Mouse (Mus musculus): ENCODE data around the gene Syt1. TPM values are rescaled to one million over a fixed set of nuclear protein-coding genes. Genes with fewer than 3 reads are reported as not detected.

Syt1 gene
- polyA plus RNA-seq, 1 experiment from 2014 or later: 26.6 TPM

DNA sequence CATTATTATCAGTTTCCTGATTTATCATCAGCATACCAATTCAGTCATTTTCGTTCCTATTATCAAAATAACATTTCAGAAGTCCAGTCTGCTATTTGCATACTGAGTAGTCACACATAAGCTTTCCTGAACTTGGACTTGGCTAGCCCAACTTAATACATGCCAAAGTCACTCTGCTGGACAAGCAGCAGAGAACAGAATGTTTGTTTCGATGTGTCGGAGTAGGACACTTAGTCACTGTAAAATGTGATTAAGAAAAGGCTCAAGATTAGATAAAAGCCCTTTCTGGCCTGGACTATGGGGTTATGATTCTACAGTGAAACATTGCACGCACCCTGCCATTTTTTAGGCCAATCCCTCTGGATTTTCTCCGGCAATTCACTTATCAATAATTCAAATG is 114.3 kb downstream of the Syt1 start:
- 90% methylated on average over 5 of the region's 5 CpGs for WGBS
- no peak overlapping the region for H3K27ac ChIP-seq (ENCODE audit: low read depth, low read length)
- DNase-seq (ENCODE audit: low spot score): no peak
- no peaks in the 10 kb centered on the region for H3K4me1 ChIP-seq (ENCODE audit: control insufficient read depth, insufficient read depth, low read length)
- H3K36me3 ChIP-seq (ENCODE audit: control insufficient read depth, insufficient read depth, low read length): no peaks in the 10 kb centered on the region
- no peak overlapping the region for H3K4me2 ChIP-seq (ENCODE audit: low read depth)
- H3K4me3 ChIP-seq (ENCODE audit: low read depth, low read length): no peak overlapping the region
- H3K9ac ChIP-seq (ENCODE audit: low read length): no peak overlapping the region
- ATAC-seq (ENCODE audit: insufficient read depth, low FRiP score, low TSS enrichment): no peak
- no peaks in the 10 kb centered on the region for H3K9me3 ChIP-seq (ENCODE audit: control insufficient read depth, low read length)
- no peaks in the 10 kb centered on the region for H3K27me3 ChIP-seq (ENCODE audit: control insufficient read depth, insufficient read depth, low read length)

DNA sequence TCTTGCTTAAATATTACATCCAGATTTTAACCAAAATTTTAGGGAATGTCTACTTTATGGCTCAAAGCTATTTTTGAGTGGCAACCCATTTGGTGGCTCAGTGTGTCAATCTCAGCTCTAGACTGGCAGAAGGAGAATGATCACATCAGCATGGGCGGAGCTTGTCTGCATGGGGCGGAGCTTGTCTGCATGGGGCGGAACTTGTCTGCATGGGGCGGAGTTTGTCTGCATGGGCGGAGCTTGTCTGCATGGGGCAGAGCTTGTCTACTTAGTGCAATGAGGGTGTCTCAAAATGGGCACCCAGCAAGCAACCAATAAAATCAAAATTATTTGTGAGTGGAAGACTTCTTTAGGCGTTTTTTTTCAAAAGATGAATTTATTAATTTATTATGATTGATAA is 117.5 kb downstream of the Syt1 start:
- 95% methylated on average over 6 of the region's 6 CpGs for WGBS
- H3K9ac ChIP-seq (ENCODE audit: low read length): no peak overlapping the region
- H3K27ac ChIP-seq (ENCODE audit: low read depth, low read length): no peak overlapping the region
- H3K4me2 ChIP-seq (ENCODE audit: low read depth): no peak overlapping the region
- no peak overlapping the region for H3K4me3 ChIP-seq (ENCODE audit: low read depth, low read length)
- no peak for ATAC-seq (ENCODE audit: insufficient read depth, low FRiP score, low TSS enrichment)
- DNase-seq (ENCODE audit: low spot score): no peak
- H3K36me3 ChIP-seq (ENCODE audit: control insufficient read depth, insufficient read depth, low read length): no peaks in the 10 kb centered on the region
- no peaks in the 10 kb centered on the region for H3K4me1 ChIP-seq (ENCODE audit: control insufficient read depth, insufficient read depth, low read length)
- no peaks in the 10 kb centered on the region for H3K9me3 ChIP-seq (ENCODE audit: control insufficient read depth, low read length)
- no peaks in the 10 kb centered on the region for H3K27me3 ChIP-seq (ENCODE audit: control insufficient read depth, insufficient read depth, low read length)

DNA sequence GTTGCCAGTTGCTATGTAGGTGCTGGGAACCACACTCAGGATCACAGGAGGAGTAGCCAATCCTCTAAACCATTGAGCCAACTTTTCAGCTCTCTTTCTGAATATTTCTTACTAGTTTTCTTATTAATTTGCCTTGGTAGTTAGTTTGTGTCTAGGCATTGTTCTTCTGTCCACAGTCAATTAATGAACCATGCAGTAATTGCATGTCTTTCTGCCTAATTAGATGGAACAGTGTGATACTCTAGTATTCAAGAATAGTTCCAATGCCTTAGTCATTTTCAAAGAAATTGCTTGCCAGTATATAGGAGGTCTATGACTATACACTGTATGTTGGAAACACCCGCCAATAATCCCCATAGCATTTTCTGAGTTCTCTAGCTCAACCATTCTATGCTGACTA is 118.3 kb downstream of the Syt1 start:
- H3K9me3 ChIP-seq (ENCODE audit: control insufficient read depth, low read length): no peaks in the 10 kb centered on the region
- no peaks in the 10 kb centered on the region for H3K4me1 ChIP-seq (ENCODE audit: control insufficient read depth, insufficient read depth, low read length)
- H3K4me2 ChIP-seq (ENCODE audit: low read depth): no peak overlapping the region
- ATAC-seq (ENCODE audit: insufficient read depth, low FRiP score, low TSS enrichment) (no peak), DNase-seq (ENCODE audit: low spot score) (no peak)
- H3K27ac ChIP-seq (ENCODE audit: low read depth, low read length): no peak overlapping the region
- H3K36me3 ChIP-seq (ENCODE audit: control insufficient read depth, insufficient read depth, low read length): no peaks in the 10 kb centered on the region
- no peak overlapping the region for H3K9ac ChIP-seq (ENCODE audit: low read length)
- 96% methylated on average over 1 of the region's 1 CpGs for WGBS
- H3K4me3 ChIP-seq (ENCODE audit: low read depth, low read length): no peak overlapping the region
- H3K27me3 ChIP-seq (ENCODE audit: control insufficient read depth, insufficient read depth, low read length): no peaks in the 10 kb centered on the region

DNA sequence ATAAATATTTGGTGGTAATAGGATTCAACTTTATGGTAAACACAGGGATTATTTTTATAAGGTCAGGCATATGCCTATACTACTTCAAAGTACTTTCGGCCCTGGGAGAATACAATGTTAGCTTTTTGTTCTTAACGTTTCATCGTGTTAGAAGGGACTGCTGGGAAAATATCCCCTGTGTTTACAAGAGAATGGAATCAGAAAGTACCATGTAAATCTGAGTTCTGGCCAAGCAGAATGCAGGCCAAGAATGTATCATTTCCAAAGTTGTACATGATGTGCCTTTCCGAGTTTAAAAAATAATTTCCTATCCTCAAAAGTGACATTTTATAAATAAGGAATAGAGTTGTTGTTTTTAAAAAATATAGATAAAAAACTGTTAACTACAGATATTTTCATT is 121.7 kb downstream of the Syt1 start:
- Histone ChIP-seq H3K9ac (ENCODE audit: low read length) (no peak overlapping the region), H3K4me2 (ENCODE audit: low read depth) (no peak overlapping the region), H3K4me3 (ENCODE audit: low read depth, low read length) (no peak overlapping the region), H3K27me3 (ENCODE audit: control insufficient read depth, insufficient read depth, low read length) (no peaks in the 10 kb centered on the region), H3K36me3 (ENCODE audit: control insufficient read depth, insufficient read depth, low read length) (no peaks in the 10 kb centered on the region), H3K4me1 (ENCODE audit: control insufficient read depth, insufficient read depth, low read length) (no peaks in the 10 kb centered on the region), H3K9me3 (ENCODE audit: control insufficient read depth, low read length) (no peaks in the 10 kb centered on the region), H3K27ac (ENCODE audit: low read depth, low read length) (no peak overlapping the region)
- 86% methylated on average over 4 of the region's 4 CpGs for WGBS
- DNase-seq (ENCODE audit: low spot score) (no peak), ATAC-seq (ENCODE audit: insufficient read depth, low FRiP score, low TSS enrichment) (no peak)

DNA sequence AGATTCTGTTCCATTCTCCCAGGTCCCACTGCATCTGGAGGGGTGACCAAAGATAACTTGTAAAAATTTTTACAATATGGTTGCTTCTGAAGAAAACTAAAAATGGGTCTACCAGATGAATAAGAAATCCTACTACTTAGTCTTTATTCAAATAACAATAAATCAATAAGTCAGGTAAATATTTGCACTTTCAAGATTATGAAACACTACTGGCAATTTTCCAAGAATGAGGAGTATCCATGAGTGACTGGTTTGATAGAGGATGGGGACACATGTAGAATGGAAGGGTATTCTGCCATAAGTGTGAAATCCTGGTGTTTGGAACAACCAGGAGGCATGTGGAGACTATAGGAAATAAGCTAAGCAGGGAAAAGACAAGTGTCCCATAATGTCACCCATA is 124.0 kb downstream of the Syt1 start:
- no peaks in the 10 kb centered on the region for H3K27me3 ChIP-seq (ENCODE audit: control insufficient read depth, insufficient read depth, low read length)
- H3K4me2 ChIP-seq (ENCODE audit: low read depth): no peak overlapping the region
- H3K9me3 ChIP-seq (ENCODE audit: control insufficient read depth, low read length): no peaks in the 10 kb centered on the region
- H3K4me3 ChIP-seq (ENCODE audit: low read depth, low read length): no peak overlapping the region
- ATAC-seq (ENCODE audit: insufficient read depth, low FRiP score, low TSS enrichment) (no peak), DNase-seq (ENCODE audit: low spot score) (no peak)
- H3K4me1 ChIP-seq (ENCODE audit: control insufficient read depth, insufficient read depth, low read length): no peaks in the 10 kb centered on the region
- H3K9ac ChIP-seq (ENCODE audit: low read length): no peak overlapping the region
- H3K36me3 ChIP-seq (ENCODE audit: control insufficient read depth, insufficient read depth, low read length): no peaks in the 10 kb centered on the region
- H3K27ac ChIP-seq (ENCODE audit: low read depth, low read length): no peak overlapping the region

DNA sequence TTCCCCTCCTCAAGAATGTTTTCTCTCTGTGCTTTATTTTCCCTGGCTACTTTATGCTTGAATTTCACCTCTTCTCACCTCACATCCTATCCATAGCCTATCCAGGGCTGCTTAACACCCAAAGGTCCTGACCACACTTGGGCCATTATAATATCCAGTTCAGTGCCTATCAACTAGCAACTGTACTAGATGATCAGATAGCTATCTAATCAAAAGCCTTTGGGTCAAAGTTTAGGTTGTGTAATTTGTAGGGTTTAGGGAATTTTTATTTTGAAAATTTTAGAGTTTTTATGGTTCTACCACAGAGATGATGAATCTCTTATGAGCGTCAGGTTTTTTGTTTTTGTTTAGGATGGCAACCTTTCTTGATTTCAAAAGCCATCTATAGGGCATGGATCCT is 125.0 kb downstream of the Syt1 start:
- Histone ChIP-seq H3K9me3 (ENCODE audit: control insufficient read depth, low read length) (no peaks in the 10 kb centered on the region), H3K27me3 (ENCODE audit: control insufficient read depth, insufficient read depth, low read length) (no peaks in the 10 kb centered on the region), H3K4me1 (ENCODE audit: control insufficient read depth, insufficient read depth, low read length) (no peaks in the 10 kb centered on the region), H3K9ac (ENCODE audit: low read length) (no peak overlapping the region), H3K4me3 (ENCODE audit: low read depth, low read length) (no peak overlapping the region), H3K36me3 (ENCODE audit: control insufficient read depth, insufficient read depth, low read length) (no peaks in the 10 kb centered on the region), H3K27ac (ENCODE audit: low read depth, low read length) (no peak overlapping the region), H3K4me2 (ENCODE audit: low read depth) (no peak overlapping the region)
- 88% methylated on average over 1 of the region's 1 CpGs for WGBS
- ATAC-seq (ENCODE audit: insufficient read depth, low FRiP score, low TSS enrichment) (no peak), DNase-seq (ENCODE audit: low spot score) (no peak)

DNA sequence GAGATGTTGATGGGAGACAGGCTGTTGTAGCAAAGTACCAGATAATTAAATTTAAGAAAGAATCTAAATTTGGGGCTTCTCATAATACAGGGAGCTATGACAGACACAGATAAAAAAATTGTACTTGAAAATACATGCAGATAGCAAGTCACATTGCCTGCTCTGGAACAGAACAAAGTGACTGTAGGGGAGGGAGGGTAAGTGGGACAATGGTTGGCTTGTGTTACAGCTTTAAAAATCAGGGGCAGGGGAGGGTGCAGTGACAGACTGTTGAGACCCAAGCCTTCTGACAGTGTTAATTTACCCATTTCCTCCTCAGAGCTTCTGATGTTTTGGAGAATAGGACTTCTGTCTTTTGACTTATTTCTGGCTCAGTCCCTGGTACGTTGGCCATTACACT is 126.3 kb downstream of the Syt1 start:
- no peak overlapping the region for H3K4me2 ChIP-seq (ENCODE audit: low read depth)
- H3K9ac ChIP-seq (ENCODE audit: low read length): no peak overlapping the region
- H3K9me3 ChIP-seq (ENCODE audit: control insufficient read depth, low read length): no peaks in the 10 kb centered on the region
- H3K36me3 ChIP-seq (ENCODE audit: control insufficient read depth, insufficient read depth, low read length): no peaks in the 10 kb centered on the region
- H3K4me3 ChIP-seq (ENCODE audit: low read depth, low read length): no peak overlapping the region
- H3K4me1 ChIP-seq (ENCODE audit: control insufficient read depth, insufficient read depth, low read length): no peaks in the 10 kb centered on the region
- no peaks in the 10 kb centered on the region for H3K27me3 ChIP-seq (ENCODE audit: control insufficient read depth, insufficient read depth, low read length)
- ATAC-seq (ENCODE audit: insufficient read depth, low FRiP score, low TSS enrichment): no peak
- H3K27ac ChIP-seq (ENCODE audit: low read depth, low read length): no peak overlapping the region
- 58% methylated on average over 1 of the region's 1 CpGs for WGBS
- DNase-seq (ENCODE audit: low spot score): no peak

DNA sequence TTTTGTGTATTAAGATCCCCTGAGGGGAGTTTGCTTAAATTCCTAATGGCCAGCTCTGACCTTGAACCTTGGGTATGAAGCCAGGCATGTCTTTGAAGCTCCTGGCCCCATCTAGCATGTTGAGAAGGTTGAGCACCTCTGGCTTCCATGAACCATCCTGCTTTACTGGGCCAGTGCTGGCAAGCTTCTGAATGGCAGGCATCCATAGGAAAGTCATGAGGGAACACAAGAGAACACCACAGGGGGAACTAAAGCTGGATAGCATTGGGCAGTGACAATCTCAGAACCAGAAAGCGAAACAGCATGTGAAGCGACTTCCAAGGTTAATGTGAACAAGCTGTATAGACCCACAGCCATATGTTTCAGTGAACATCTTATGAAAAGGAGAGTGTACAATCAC is 130.4 kb downstream of the Syt1 start:
- H3K27ac ChIP-seq (ENCODE audit: low read depth, low read length): no peak overlapping the region
- no peaks in the 10 kb centered on the region for H3K27me3 ChIP-seq (ENCODE audit: control insufficient read depth, insufficient read depth, low read length)
- H3K4me2 ChIP-seq (ENCODE audit: low read depth): no peak overlapping the region
- H3K9ac ChIP-seq (ENCODE audit: low read length): no peak overlapping the region
- 80% methylated on average over 2 of the region's 2 CpGs for WGBS
- no peak overlapping the region for H3K4me3 ChIP-seq (ENCODE audit: low read depth, low read length)
- no peaks in the 10 kb centered on the region for H3K4me1 ChIP-seq (ENCODE audit: control insufficient read depth, insufficient read depth, low read length)
- no peak for ATAC-seq (ENCODE audit: insufficient read depth, low FRiP score, low TSS enrichment)
- no peaks in the 10 kb centered on the region for H3K36me3 ChIP-seq (ENCODE audit: control insufficient read depth, insufficient read depth, low read length)
- no peak for DNase-seq (ENCODE audit: low spot score)
- no peaks in the 10 kb centered on the region for H3K9me3 ChIP-seq (ENCODE audit: control insufficient read depth, low read length)

DNA sequence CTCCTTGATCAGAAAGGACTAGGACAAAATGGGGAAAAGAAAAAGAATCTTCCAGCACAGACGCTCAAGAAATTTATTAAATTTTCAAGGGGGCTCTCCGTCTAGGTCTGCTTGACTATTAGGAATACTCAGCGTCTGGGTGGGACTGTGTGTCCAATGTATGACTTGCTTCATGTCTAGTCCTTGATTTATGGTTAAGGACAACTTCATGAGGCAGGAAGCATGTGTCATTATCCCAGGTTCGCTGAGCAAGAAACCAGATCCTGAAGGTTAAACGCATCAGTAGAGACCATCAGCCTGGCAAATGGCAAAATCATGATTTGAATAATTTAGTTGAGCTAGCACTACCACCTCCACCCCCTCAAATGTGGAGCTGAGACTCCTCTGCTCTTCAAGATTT is 135.1 kb downstream of the Syt1 start:
- ATAC-seq (ENCODE audit: insufficient read depth, low FRiP score, low TSS enrichment): no peak

More for the DNA sequence above, 135.1 kb downstream of the Syt1 start:
- Histone ChIP-seq H3K27ac (ENCODE audit: low read depth, low read length) (no peak overlapping the region), H3K9ac (ENCODE audit: low read length) (no peak overlapping the region), H3K4me1 (ENCODE audit: control insufficient read depth, insufficient read depth, low read length) (no peaks in the 10 kb centered on the region), H3K27me3 (ENCODE audit: control insufficient read depth, insufficient read depth, low read length) (no peaks in the 10 kb centered on the region), H3K4me3 (ENCODE audit: low read depth, low read length) (no peak overlapping the region), H3K9me3 (ENCODE audit: control insufficient read depth, low read length) (no peaks in the 10 kb centered on the region), H3K4me2 (ENCODE audit: low read depth) (no peak overlapping the region), H3K36me3 (ENCODE audit: control insufficient read depth, insufficient read depth, low read length) (no peaks in the 10 kb centered on the region)
- WGBS: 86% methylated on average over 5 of the region's 5 CpGs
- no peak for DNase-seq (ENCODE audit: low spot score)
